Mouse (Mus musculus): ENCODE measurements at regions not wholly inside any gene's neighbourhood (a gene's known extent, or its start where the extent isn't known, plus 50 kb on each side); places are given as distances from the start of the nearest gene placed in this dataset.

DNA sequence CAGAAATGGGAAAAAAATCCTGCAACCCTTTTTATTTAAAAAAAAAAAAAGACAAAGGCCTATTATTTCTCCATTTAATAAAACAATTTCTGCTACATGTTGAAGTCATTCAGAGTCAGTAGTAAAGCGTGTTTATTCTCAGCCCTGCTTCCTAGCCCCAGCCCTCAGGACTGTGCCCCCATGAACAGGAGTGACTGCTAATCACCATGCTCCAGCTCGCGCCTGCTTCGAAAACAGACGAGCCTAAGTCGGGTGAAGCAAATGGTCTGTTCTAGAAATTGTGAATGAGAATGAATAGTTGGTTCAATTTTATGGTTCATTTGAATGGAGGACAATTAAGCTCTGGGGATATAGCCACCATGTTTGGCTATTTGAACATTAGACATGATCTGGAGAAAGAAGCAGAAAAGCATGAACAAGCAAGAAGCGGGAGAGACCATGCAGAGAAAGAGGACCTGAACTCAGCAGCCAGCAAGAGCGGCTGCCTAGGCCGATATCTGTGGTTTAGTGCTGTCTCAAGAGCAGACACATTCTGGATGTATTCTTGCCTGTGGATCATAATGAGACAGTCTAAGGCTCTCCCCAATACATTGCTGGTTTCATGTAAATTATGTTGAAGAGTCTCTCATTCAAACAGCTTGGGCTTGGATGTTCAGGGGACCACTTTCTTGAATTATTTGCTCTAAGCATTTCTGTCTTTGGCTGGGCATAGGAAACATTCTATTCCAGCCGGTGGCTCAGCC lies 146.1 kb upstream of the Kif2a start:
- TF ChIP-seq GATA1 (IDR thresholded peaks at IDR 0.05; ENCODE audit: low read length), result no peak
- no peak for TF ChIP-seq TAL1 (IDR thresholded peaks at IDR 0.05; ENCODE audit: low read length)
- peaks cover 1% of the 10 kb centered on the region; the same call in 1 of the 2 replicates for H3K4me1 ChIP-seq (ENCODE audit: control insufficient read depth)
- H3K27me3 ChIP-seq (ENCODE audit: control insufficient read depth), result no peaks in the 10 kb centered on the region
- no peak overlapping the region for H3K4me3 ChIP-seq (replicated peaks)
- no peaks in the 10 kb centered on the region for H3K36me3 ChIP-seq (ENCODE audit: control insufficient read depth)
- no peaks in the 10 kb centered on the region for H3K9me3 ChIP-seq (ENCODE audit: control insufficient read depth, low read length)

DNA sequence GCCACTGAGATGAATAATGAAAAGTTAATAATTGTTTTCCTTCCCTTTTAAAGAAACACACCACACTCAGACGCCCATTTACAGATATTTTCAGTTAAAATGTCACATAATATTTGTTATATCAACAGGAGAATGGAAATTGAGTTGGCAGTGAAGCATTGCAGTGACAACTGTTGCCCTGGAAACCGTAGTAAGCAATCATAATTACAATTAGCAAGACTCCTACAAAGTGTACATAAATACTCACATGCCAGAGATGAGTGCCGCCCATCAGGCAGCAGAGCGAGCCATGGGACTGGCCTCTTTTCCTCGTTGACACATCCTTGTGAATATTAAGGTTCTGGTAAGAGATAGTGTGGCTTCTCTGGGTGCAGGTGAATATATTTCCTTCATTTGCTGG lies 129.6 kb upstream of the Kif2a start:
- Histone ChIP-seq H3K27me3 (ENCODE audit: control insufficient read depth) (no peaks in the 10 kb centered on the region), H3K4me1 (ENCODE audit: control insufficient read depth) (no peaks in the 10 kb centered on the region), H3K36me3 (ENCODE audit: control insufficient read depth) (no peaks in the 10 kb centered on the region), H3K4me3 (replicated peaks) (no peak overlapping the region), H3K9me3 (ENCODE audit: control insufficient read depth, low read length) (no peaks in the 10 kb centered on the region)
- TF ChIP-seq TAL1 (IDR thresholded peaks at IDR 0.05; ENCODE audit: low read length), result no peak
- no peak for TF ChIP-seq GATA1 (IDR thresholded peaks at IDR 0.05; ENCODE audit: low read length)

DNA sequence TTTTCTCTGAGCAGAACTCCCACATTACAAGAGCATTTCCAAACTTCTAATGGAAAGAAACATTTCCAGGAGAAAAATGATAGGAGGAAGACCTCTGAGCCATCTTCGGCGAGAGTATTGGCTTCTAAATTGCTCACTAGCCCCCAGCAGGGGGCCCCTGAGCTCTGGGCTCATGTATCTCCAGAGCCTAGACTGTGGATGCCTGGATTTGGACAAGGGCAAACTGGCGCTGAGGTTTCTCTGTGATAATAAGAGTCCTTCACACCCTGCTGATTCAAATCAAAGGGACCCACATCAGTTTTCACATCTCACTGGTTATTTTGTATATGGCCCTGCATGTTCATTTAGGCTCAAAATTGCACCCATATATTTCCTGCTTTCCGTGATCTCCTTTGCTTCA lies 119.3 kb upstream of the Kif2a start:
- no peak overlapping the region for H3K4me3 ChIP-seq (replicated peaks)
- no peaks in the 10 kb centered on the region for H3K9me3 ChIP-seq (ENCODE audit: control insufficient read depth, low read length)
- H3K4me1 ChIP-seq (ENCODE audit: control insufficient read depth), result no peaks in the 10 kb centered on the region
- TF ChIP-seq TAL1 (IDR thresholded peaks at IDR 0.05; ENCODE audit: low read length), result no peak
- TF ChIP-seq GATA1 (IDR thresholded peaks at IDR 0.05; ENCODE audit: low read length), result no peak
- H3K36me3 ChIP-seq (ENCODE audit: control insufficient read depth), result no peaks in the 10 kb centered on the region
- no peaks in the 10 kb centered on the region for H3K27me3 ChIP-seq (ENCODE audit: control insufficient read depth)

DNA sequence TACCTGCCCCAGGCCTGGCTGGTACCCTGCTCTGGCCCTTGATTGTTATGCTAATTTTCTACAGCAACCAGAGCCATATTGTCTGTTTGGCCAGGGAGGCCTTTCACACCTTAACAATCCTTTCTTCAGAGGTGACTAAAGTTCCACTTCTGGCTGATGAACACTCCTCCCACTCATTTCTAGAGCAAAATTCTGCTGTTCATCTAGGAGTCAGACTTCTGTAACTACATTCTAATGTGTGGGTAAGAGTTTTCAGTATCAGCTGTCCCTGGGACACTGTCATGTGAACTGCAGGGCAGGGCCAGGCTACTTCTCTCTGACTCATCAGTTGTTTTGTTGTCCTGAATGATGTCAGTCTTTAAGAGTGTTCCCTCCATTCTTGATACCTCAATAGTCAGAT lies 112.2 kb upstream of the Kif2a start:
- Histone ChIP-seq H3K27me3 (ENCODE audit: control insufficient read depth) (no peaks in the 10 kb centered on the region), H3K36me3 (ENCODE audit: control insufficient read depth) (no peaks in the 10 kb centered on the region), H3K4me1 (ENCODE audit: control insufficient read depth) (no peaks in the 10 kb centered on the region), H3K4me3 (replicated peaks) (no peak overlapping the region), H3K9me3 (ENCODE audit: control insufficient read depth, low read length) (no peaks in the 10 kb centered on the region)
- no peak for TF ChIP-seq GATA1 (IDR thresholded peaks at IDR 0.05; ENCODE audit: low read length)

DNA sequence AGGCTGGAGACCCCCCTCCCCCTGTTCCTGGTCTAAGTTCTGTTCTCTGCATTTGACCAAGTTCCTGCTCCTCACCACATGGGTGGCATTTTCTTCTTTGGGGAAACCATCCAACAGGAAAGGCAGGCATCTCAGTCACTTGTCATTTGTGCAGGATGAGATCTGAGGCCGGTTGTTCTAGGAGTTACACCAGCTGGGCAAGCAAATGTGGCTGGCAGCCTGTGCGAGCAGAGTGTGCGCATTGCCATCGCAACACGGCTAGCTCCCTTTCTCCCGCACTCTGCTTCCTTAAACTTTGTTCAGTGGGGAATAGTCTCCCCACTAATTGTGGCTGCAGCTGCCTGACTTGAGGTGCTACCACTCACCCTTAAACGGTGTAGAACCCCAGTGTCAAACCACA lies 104.7 kb upstream of the Kif2a start:
- Histone ChIP-seq H3K4me3 (replicated peaks) (no peak overlapping the region), H3K4me1 (ENCODE audit: control insufficient read depth) (no peaks in the 10 kb centered on the region), H3K9me3 (ENCODE audit: control insufficient read depth, low read length) (no peaks in the 10 kb centered on the region), H3K36me3 (ENCODE audit: control insufficient read depth) (no peaks in the 10 kb centered on the region), H3K27me3 (ENCODE audit: control insufficient read depth) (no peaks in the 10 kb centered on the region)
- TF ChIP-seq GATA1 (IDR thresholded peaks at IDR 0.05; ENCODE audit: low read length), result no peak
- TF ChIP-seq TAL1 (IDR thresholded peaks at IDR 0.05; ENCODE audit: low read length), result no peak

DNA sequence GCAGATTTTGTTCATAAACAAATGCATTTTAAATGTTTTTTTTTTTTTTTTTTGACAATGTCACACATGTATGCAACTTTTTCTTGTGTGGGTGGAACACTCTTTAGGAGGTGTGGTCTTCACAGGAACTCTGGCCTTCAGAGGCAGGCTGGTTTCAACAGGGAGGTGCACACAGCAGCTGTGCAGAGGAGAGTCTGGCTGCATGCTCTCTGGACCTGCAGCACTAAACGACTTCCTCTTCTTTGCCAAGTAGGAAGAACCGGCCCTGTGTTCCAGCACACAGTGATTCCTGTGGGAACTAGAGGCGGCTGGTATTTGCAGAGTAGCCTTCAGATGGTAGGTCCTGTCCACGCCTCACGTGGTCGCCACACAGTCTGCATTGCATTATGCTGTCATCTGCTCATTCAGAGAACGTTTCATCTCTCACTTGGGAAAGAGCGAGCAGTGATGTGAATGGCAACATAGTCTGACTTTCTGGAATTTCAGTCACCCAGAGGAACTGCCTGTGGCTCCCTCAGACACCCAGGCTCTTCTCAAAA lies 102.3 kb upstream of the Kif2a start:
- Histone ChIP-seq H3K4me3 (replicated peaks) (no peak overlapping the region), H3K27me3 (ENCODE audit: control insufficient read depth) (no peaks in the 10 kb centered on the region), H3K9me3 (ENCODE audit: control insufficient read depth, low read length) (no peaks in the 10 kb centered on the region), H3K4me1 (ENCODE audit: control insufficient read depth) (no peaks in the 10 kb centered on the region), H3K36me3 (ENCODE audit: control insufficient read depth) (no peaks in the 10 kb centered on the region)
- TF ChIP-seq GATA1 (IDR thresholded peaks at IDR 0.05; ENCODE audit: low read length), result no peak
- no peak for TF ChIP-seq TAL1 (IDR thresholded peaks at IDR 0.05; ENCODE audit: low read length)

DNA sequence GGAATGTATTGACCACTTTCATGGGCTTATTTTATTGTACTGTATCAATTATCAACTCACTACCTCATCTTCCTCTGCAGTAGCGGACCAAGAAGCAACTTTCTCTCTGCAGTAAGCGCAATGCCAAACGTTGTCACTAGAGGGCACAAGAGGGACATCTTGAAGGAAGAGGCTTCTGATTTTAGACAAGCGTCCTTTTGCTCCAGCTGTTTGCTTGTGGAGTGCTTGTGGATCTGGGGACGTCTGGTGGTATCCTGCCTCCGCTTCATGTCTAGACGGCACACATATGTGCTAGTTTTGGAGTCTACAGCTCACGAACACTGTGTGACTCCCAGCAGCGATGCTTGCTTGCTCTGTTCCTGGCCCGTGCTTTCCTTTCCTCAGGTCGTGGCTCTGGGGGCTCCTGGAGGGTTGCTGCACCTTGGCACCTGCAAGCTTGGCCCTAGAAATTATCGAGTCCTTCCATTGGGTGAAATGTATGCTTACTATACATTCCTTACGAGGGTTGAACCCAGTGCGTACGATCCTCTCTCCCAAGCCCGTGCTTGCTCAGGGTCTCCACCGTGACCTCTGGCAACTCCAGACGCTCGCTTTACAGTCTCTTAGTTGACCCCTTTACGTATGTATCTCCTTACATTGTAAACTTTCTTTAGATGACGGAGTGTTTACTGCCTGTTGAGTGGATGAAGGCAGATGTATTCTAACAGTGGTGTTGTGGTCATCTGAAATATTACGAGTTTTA lies 92.2 kb upstream of the Kif2a start:
- 0 out of 2 replicates have a peak, but pooled peaks cover 2% of the 10 kb centered on the region for H3K4me1 ChIP-seq (ENCODE audit: control insufficient read depth)
- no peaks in the 10 kb centered on the region for H3K9me3 ChIP-seq (ENCODE audit: control insufficient read depth, low read length)
- no peaks in the 10 kb centered on the region for H3K27me3 ChIP-seq (ENCODE audit: control insufficient read depth)
- H3K4me3 ChIP-seq (replicated peaks), result no peak overlapping the region
- TF ChIP-seq GATA1 (IDR thresholded peaks at IDR 0.05; ENCODE audit: low read length) (no peak), TAL1 (IDR thresholded peaks at IDR 0.05; ENCODE audit: low read length) (no peak)
- H3K36me3 ChIP-seq (ENCODE audit: control insufficient read depth), result no peaks in the 10 kb centered on the region

DNA sequence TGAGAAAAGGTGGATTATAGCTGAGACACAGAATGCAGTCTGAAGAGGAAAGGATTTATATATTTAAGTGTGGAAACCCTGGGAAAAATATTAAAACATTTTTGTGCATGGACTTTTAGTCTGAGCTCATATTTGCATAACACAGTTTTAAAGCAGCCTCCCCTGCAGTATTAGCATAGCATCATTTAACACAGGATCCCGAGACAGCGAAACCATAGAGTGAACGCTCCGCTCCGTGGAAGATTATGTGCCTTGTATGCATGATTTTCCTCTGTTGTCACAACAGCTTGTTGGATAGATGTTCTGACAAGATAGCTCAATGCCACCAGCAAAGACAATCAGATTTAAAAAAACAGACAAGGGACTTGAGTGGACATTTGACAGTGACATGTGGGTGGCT lies 86.1 kb upstream of the Kif2a start:
- TF ChIP-seq GATA1 (IDR thresholded peaks at IDR 0.05; ENCODE audit: low read length), result no peak
- no peak for TF ChIP-seq TAL1 (IDR thresholded peaks at IDR 0.05; ENCODE audit: low read length)
- Histone ChIP-seq H3K27me3 (ENCODE audit: control insufficient read depth) (peaks cover 2% of the 10 kb centered on the region; the same call in 1 of the 2 replicates), H3K4me3 (replicated peaks) (no peak overlapping the region), H3K36me3 (ENCODE audit: control insufficient read depth) (no peaks in the 10 kb centered on the region), H3K4me1 (ENCODE audit: control insufficient read depth) (peaks cover 5% of the 10 kb centered on the region), H3K9me3 (ENCODE audit: control insufficient read depth, low read length) (no peaks in the 10 kb centered on the region)

DNA sequence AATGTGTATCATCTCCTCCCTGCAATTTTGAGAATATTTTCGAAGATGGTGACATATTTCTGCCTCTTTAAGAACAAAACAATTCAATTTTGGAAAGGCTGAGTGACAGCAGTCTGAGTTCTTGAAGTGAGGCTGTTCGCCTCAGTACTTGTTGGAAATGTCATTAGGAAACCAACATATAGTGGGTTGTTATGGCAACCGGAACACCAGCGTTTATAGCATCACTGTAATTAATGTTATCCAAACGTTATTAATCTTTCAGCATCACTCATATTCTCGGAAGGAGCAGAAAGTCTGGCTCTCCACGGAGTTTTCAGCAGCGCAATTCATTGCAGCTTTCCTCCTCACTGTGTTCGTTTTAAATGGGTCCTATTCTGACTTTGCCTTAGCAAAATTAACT lies 85.6 kb upstream of the Kif2a start:
- peaks cover 4% of the 10 kb centered on the region for H3K36me3 ChIP-seq (ENCODE audit: control insufficient read depth)
- H3K4me3 ChIP-seq (replicated peaks), result no peak overlapping the region
- H3K4me1 ChIP-seq (ENCODE audit: control insufficient read depth), result peaks cover 9% of the 10 kb centered on the region
- peaks cover 5% of the 10 kb centered on the region; the same call in 1 of the 2 replicates for H3K27me3 ChIP-seq (ENCODE audit: control insufficient read depth)
- no peak for TF ChIP-seq GATA1 (IDR thresholded peaks at IDR 0.05; ENCODE audit: low read length)
- no peak for TF ChIP-seq TAL1 (IDR thresholded peaks at IDR 0.05; ENCODE audit: low read length)
- peaks cover under 1% of the 10 kb centered on the region for H3K9me3 ChIP-seq (ENCODE audit: control insufficient read depth, low read length)
